Mouse (Mus musculus): ENCODE data around the gene Smarcd3. TPM values are rescaled to one million over a fixed set of nuclear protein-coding genes. Genes with fewer than 3 reads are reported as not detected.

Smarcd3 gene
- total RNA-seq (2021), result 100 to 1,000 TPM in 1 of 2 experiments, 10 to 100 TPM in 1; 93.6 to 103 TPM
- long read RNA-seq, experiment 1, transcript Smarcd3-201 (13 exons, 1,735 nt), result minor isoform, 10 of 173 reads
- long read RNA-seq, experiment 1, transcript Smarcd3-208 (14 exons, 1,712 nt), result major isoform, 119 of 173 reads
- long read RNA-seq, experiment 1, partial matches to known transcripts, result 30 of 173 reads
- long read RNA-seq, experiment 1, other reads (novel, unspliced or antisense), result 14 of 173 reads
- long read RNA-seq, experiment 2, transcript Smarcd3-208 (14 exons, 1,712 nt), result major isoform, 84 of 131 reads
- long read RNA-seq, experiment 2, transcript Smarcd3-201 (13 exons, 1,735 nt), result minor isoform, 9 of 131 reads
- long read RNA-seq, experiment 2, partial matches to known transcripts, result 28 of 131 reads
- long read RNA-seq, experiment 2, other reads (novel, unspliced or antisense), result 10 of 131 reads

DNA sequence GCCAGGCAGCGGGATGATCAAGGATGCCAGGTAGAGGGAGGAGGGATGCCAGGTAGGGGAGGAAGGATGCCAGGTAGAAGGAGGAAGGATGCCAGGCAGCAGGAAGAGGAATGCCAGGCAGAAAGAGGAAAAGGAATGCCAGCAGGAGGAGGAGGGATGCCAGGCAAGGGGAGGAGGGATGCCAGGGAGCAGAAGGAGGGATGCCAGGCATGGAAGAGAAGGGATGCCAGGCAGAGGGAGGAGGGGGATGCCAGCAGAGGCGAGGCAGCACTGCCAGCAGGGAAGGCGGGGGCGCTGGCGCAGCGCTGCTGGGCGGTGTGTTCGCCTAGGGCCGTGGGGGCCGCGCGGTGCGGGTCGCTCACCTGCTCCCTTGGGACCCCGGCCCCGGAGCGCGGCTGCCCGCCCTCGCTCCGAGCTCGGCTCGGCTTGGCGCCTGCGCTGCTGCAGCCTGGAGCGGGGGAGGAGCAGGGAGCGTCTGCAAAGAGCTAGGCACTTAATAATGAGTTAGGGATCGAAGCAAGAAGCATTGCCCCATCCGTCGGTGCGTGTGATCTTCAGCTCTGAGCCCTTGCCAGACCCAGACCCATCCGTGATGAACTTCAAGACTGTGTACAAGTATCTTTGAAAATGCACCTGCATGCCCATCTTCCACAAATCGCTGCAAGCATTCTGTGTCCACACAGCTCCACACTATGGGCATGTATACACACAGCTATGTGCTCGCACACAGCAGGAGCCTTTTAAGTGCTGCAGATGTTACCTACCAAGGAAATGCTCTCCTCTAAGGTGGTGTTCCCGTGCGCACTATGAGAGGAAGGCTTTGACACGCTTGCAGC, at the start of gene Smarcd3:
Gene Smarcd3 (minus strand): TSS at position 426 of the 836 bp plus-strand sequence.
- peak; percentile 61 to 78 for DNase-seq (ENCODE audit: low spot score in 2 of 2)

DNA sequence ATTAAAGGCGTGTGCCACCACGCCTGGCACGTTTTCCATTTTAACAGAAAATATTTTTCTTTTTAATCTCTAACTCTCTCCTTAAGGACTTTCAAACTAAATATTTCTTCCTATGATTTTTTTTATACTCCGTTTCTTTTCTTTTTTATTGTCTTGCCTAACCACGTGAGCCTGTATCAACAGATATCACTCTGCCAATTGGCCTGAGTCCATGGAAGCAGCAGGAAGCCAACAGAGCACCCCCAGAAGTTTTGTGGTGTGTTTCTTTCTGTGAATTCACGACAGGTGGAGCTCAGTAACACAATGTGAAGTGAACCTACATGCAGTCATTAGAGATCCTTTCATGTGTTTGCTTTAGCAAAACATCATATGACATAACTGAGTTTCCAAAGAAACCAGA, 37.2 kb upstream of the Smarcd3 start:
- no peak for DNase-seq (ENCODE audit: low spot score in 2 of 2)

- DNase-seq (ENCODE audit: low spot score in 2 of 2), result no peak
Measured at GRCm38 (mm10) chr5:24659708-24660423, 35.7 kb upstream of the Smarcd3 start.

DNA sequence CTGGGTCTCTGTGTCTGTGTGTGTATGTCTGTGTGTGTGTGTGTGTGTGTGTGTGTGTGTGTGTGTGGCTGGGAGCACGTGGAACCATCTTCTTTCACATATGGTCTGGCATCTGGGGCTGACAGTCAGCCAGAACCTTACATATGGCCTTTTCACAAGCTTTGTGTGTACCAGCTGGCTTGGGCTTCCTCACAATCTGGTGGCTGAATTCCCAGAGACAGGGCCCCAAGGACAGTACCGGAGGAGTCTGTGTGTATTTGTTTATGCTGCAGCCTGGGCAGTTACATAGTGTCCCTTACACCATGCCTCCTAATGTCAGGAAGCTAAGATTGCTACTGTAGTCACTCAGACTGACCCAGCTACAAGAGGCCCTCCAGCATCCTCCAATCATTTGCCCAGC, 32.9 kb upstream of the Smarcd3 start:
- no peak for DNase-seq (ENCODE audit: low spot score in 2 of 2)

DNA sequence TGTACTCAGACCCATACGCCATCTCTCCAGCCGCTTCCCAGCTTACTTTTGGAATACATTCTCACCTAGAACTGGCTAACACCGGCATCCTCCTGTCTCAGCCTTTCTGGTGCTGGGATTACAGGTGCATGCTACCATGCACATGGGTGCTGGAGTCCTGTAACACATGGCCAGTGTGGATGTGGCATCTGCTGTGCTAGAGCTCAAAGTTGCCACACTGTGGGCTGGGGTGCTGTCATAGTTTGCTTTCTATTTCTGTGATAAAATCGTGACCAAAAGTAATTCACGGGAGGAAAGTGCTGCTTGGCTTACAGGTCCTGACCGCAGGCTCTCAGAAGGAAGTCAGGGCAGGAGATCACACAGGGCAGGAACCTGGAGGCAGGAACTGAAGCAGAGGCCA, 30.3 kb upstream of the Smarcd3 start:
- no peak for DNase-seq (ENCODE audit: low spot score in 2 of 2)

DNA sequence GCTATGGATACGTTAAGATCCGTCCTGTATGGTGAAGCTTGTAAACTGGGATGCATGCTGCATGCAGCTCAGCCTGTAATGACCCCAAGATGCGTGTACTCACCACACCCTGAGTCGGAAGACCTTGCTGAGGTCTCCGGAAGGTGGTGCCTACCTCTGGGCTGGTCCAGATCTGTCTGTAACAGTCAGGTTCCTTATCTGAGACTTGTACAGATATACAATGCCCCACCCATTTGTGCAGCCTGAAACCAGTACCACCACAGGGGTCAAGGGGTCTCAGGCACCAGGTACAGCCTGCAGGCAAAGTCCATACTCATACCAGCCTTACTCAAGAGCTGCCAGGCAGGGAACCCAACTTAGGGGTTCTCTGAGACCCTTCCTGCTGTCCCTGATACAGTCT, 28.6 kb upstream of the Smarcd3 start:
- no peak for DNase-seq (ENCODE audit: low spot score in 2 of 2)

DNA sequence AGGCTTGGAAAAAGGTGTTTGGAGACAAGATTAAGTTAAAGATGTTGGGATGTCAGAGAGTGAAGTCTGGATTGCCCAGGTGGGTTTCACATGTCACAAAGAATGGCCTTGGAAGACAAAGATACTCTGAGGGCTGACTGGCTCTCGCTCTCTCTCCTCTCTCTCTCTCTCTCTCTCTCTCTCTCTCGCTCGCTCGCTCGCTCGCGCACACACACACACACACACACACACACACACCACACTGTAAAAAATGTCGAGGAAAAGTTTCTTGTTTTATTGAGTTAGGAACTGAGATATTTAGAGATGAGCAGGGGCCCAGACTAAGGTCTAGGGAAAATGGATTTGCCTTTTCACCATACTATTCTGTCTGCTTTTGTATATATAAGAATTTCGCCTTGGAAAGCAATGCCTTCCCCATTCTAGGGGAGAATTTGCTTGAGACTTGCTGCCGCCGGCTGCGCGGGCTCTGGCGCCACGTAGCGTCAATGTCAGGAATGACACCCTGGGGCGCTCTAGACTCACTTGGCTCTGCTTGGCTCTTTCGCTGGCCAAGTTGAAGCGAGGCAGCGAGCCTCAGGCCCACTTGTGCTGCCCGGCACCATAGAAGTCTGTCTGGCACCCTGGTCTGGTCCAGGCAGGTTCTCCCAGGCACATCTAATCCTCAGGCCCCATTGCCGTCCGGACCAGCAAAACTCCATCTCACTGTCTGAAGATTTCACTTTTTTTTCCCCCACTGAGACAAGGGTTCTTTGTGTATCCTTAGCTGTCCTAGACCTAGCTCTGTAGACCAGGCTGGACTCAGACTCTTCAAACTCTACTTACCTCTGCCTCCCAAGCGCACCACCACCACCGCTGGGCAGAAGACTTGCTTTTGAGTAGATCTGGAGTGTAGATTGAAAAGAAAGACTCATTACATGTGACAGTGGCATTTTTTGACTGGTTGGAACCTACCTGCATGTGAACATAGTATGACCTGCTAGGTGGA, 27.8 kb upstream of the Smarcd3 start:
- DNase-seq (ENCODE audit: low spot score in 2 of 2), result peak; percentile 88 to 93

GRCm38 (mm10) chr5:24651356-24651755, 27.1 kb upstream of the Smarcd3 start:
- DNase-seq (ENCODE audit: low spot score in 2 of 2), result no peak

DNA sequence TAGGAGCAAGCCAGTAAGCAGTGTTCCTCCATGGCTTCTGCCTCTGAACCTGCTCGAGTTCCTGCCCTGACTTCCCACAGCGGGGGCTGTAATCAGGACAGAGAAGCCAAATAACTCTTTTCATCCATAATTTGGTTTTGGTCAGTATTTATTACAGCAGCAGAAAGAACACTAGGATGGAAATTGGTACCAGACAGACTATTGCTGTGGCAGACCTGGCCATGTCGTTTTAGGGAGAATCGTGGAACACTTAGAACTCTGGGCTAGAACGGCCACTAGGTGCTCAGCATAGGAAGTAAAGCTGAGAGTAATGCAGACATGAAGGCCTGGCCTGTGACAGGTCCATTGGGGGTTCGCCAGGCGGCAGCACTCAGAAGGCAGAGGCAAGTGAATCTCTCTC, 25.5 kb upstream of the Smarcd3 start:
- no peak for DNase-seq (ENCODE audit: low spot score in 2 of 2)

- no peak for DNase-seq (ENCODE audit: low spot score in 2 of 2)
Measured at GRCm38 (mm10) chr5:24649231-24649630, 25.0 kb upstream of the Smarcd3 start.

DNA sequence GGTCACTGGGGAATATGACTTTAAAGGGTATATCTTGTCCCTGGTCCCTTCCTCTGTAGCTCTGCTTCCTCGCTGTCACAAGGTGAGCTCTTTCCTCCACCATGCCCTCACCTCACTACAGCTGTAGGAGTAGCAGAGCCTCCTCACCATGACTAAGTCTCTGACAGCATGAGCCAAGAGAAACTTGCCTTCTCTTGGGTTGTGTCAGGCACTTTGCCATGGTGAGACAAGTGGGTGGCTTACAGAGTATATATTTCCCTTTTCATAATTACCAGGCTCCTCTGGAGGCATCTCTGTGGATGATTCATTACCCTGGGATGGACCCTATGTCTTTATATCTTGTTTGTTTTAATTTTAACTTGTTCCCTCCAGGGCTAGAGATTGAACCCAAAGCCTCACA, 21.2 kb upstream of the Smarcd3 start:
- DNase-seq (ENCODE audit: low spot score in 2 of 2), result peak; percentile 32 to 35

GRCm38 (mm10) chr5:24639081-24639480, 14.9 kb upstream of the Smarcd3 start:
- no peak for DNase-seq (ENCODE audit: low spot score in 2 of 2)

GRCm38 (mm10) chr5:24638131-24638530, 13.9 kb upstream of the Smarcd3 start:
- no peak for DNase-seq (ENCODE audit: low spot score in 2 of 2)

- DNase-seq (ENCODE audit: low spot score in 2 of 2), result no peak
Measured at GRCm38 (mm10) chr5:24636987-24637386, 12.8 kb upstream of the Smarcd3 start.

- no peak for DNase-seq (ENCODE audit: low spot score in 2 of 2)
Measured at GRCm38 (mm10) chr5:24635526-24636141, 11.4 kb upstream of the Smarcd3 start.

- no peak for DNase-seq (ENCODE audit: low spot score in 2 of 2)
Measured at GRCm38 (mm10) chr5:24635093-24635492, 10.9 kb upstream of the Smarcd3 start.

GRCm38 (mm10) chr5:24629712-24630111, 5.5 kb upstream of the Smarcd3 start:
- DNase-seq (ENCODE audit: low spot score in 2 of 2), result no peak

DNA sequence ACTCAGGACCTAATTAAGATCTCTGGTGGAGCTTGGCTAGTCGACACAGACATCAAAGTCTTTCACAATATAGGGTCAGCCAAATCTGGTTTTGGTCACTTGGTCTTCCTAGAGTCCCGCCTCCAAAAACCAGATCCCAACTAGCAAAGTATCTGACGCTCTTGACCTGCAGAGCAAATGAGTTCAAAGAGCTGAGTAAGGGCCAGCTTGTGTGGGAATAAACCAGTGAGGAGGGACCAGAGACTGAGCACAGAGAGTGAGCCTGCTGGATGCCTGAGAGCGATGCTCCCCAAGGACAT, 560 bp upstream of the Smarcd3 start:
- no peak for DNase-seq (ENCODE audit: low spot score in 2 of 2)

DNA sequence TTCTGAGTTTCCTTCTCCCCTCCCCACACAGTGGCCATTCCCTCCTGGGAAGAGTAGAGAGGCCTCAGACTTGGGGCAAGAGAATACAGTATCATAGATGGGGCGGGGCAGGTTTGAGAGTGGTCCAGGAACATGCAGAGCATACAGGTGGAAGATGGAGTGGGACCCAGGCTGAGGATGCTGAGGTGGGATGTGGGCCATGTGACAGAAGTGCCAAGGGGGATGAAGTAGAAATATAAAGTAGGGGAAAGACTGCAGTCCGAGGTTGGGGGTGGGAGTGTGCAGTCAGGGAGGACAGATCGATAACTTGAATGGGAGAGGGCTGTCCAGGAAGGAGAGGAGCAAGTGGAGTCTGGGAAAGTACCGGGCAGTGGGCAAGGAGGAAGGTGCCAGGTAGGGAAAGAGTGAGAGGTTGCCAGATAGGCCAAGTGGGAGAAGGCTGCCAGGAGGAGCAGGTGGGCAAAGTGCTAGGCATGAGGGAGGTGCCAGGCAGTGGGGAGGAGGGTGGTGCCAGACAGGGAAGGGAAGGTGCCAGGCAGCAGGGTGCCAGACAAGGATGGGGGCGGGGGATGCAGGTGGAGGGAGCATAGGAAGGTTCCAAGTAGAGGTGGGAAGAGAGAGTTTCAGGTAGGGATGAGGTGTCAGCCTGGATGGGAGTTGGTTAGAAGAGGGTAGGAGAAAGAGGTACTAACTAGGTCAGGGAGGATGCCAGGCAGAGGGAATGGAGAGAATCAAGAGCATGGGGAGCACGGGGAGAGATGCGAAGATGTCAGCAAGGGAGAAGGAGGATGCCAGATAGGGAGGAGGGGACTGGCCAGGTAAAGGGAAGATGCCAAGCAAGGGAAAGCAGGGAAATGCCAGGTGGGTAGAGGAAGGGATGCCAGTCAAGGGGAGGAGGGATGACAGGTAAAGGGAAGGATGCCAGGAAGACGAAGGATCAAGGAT, 898 bp downstream of the Smarcd3 start:
- DNase-seq (ENCODE audit: low spot score in 2 of 2), result peak in 1 of 2 experiments; percentile 40

Data from left cerebral cortex, adult 18-20 months (tissue).